Mouse (Mus musculus) frontal cortex, adult 2 months (tissue): Measurements from ENCODE around the gene Gcc1. TPM values are rescaled to one million over a fixed set of nuclear protein-coding genes. Genes with fewer than 3 reads are reported as not detected.

Source experiments
- polyA plus RNA-seq: library from polyadenylated mRNA; depleted of rRNA; stranded (reverse); fragments of >200 nt; gene quantifications from 2 replicates; pipeline ENCODE4 v1.2.3, GENCODE M21; 2012; rRNA removed

Gene Gcc1
- polyA plus RNA-seq, 1 experiment: 9.0 TPM

Other genes starting within 250 kb of the Gcc1 start
- 7.2 and 8.5 TPM in 2 replicates for gene Zfp800, start 30.4 kb downstream of the Gcc1 start, polyA plus RNA-seq
- gene Arf5, start 4.8 kb downstream of the Gcc1 start, polyA plus RNA-seq: 400 and 444 TPM in 2 replicates
- gene Fscn3, start 601 bp downstream of the Gcc1 start, polyA plus RNA-seq: 0.04 TPM in 1 of 2 replicates, not detected in the other
- 0.21 TPM in 1 of 2 replicates, not detected in the other for gene Pax4, start 21.0 kb upstream of the Gcc1 start, polyA plus RNA-seq
- gene Snd1, start 46.7 kb upstream of the Gcc1 start, polyA plus RNA-seq: 67.8 and 69.7 TPM in 2 replicates